Mouse (Mus musculus): ENCODE measurements at regions not wholly inside any gene's neighbourhood (a gene's known extent, or its start where the extent isn't known, plus 50 kb on each side); places are given as distances from the start of the nearest gene placed in this dataset.

DNA sequence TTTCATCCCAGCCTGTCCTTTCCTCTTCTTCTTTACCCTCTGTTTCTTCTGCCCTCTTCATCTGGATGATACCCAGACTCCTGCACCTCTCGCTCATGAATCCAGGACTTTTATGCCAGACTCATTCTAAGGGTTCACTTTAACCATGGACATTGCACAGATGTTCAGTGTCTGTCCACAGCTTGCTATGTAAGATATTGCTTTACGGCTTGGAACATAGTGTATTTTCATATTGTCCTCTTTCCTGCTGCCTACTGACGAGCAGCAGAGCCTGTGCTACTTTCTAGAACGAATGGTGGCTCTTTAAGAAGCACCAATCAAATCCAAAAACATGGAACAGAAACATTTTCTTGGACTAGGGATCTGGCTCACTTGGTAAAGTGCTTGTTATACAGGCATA is 341.5 kb downstream of the En1 start:
- TF ChIP-seq CTCF (IDR thresholded peaks at IDR 0.05; ENCODE audit: control insufficient read depth, insufficient read depth, low read length) (no peak), POLR2A (IDR thresholded peaks at IDR 0.05; ENCODE audit: borderline replicate concordance, control insufficient read depth, low read depth, low read length) (no peak)

Measured in bone marrow, adult 2 months (tissue).